Mouse (Mus musculus): Measurements from ENCODE around the gene Abcf1.
"Not testable (repeated sequence)": the region's sequence is repeated elsewhere in the genome, so short reads cannot be mapped to it uniquely, and the experiment has no call there.

The Abcf1 gene

GRCm38 (mm10) chr17:35979401-35980362, 10.1 kb upstream of the Abcf1 start, which contains the start of the genes Gnl1 and Prr3:
TSS of gene Gnl1 (plus strand) at chr17:35979851.
TSS of gene Prr3 (minus strand) at chr17:35980236.
- DNase-seq (ENCODE audit: low spot score in 2 of 2), result peak; percentile 91 to 92

GRCm38 (mm10) chr17:35978811-35979400, 9.3 kb upstream of the Abcf1 start:
- DNase-seq (ENCODE audit: low spot score in 2 of 2), result peak in 1 of 2 experiments; percentile 90

GRCm38 (mm10) chr17:35972131-35972530, 2.6 kb upstream of the Abcf1 start:
- DNase-seq (ENCODE audit: low spot score in 2 of 2), result no peak

- DNase-seq (ENCODE audit: low spot score in 2 of 2), result no peak
Measured at GRCm38 (mm10) chr17:35967621-35968020, 1.9 kb downstream of the Abcf1 start.

- no peak for DNase-seq (ENCODE audit: low spot score in 2 of 2)
Measured at GRCm38 (mm10) chr17:35963279-35963678, 6.3 kb downstream of the Abcf1 start.

GRCm38 (mm10) chr17:35958533-35959223, 10.9 kb downstream of the Abcf1 start:
- no peak for DNase-seq (ENCODE audit: low spot score in 2 of 2)

GRCm38 (mm10) chr17:35954665-35955064, 14.9 kb downstream of the Abcf1 start:
- no peak for DNase-seq (ENCODE audit: low spot score in 2 of 2)

GRCm38 (mm10) chr17:35952559-35952958, 17.0 kb downstream of the Abcf1 start:
- DNase-seq (ENCODE audit: low spot score in 2 of 2), result not testable (repeated sequence)

- DNase-seq (ENCODE audit: low spot score in 2 of 2), result not testable (repeated sequence)
Measured at GRCm38 (mm10) chr17:35950946-35951345, 18.6 kb downstream of the Abcf1 start.

- DNase-seq (ENCODE audit: low spot score in 2 of 2), result no peak
Measured at GRCm38 (mm10) chr17:35939941-35940340, 29.6 kb downstream of the Abcf1 start.

GRCm38 (mm10) chr17:35939108-35939507, 30.5 kb downstream of the Abcf1 start:
- no peak for DNase-seq (ENCODE audit: low spot score in 2 of 2)

- no peak for DNase-seq (ENCODE audit: low spot score in 2 of 2)
Measured at GRCm38 (mm10) chr17:35937700-35938348, 31.7 kb downstream of the Abcf1 start.

- not testable (repeated sequence) for DNase-seq (ENCODE audit: low spot score in 2 of 2)
Measured at GRCm38 (mm10) chr17:35935763-35936162, 33.8 kb downstream of the Abcf1 start.

GRCm38 (mm10) chr17:35932608-35933007, 37.0 kb downstream of the Abcf1 start:
- DNase-seq (ENCODE audit: low spot score in 2 of 2), result no peak

GRCm38 (mm10) chr17:35930627-35931026, 38.9 kb downstream of the Abcf1 start:
- DNase-seq (ENCODE audit: low spot score in 2 of 2), result no peak

GRCm38 (mm10) chr17:35929534-35929933, 40.0 kb downstream of the Abcf1 start:
- DNase-seq (ENCODE audit: low spot score in 2 of 2), result no peak

GRCm38 (mm10) chr17:35927471-35927870, 42.1 kb downstream of the Abcf1 start:
- DNase-seq (ENCODE audit: low spot score in 2 of 2), result no peak

GRCm38 (mm10) chr17:35923281-35923680, 46.3 kb downstream of the Abcf1 start:
- peak in 1 of 2 experiments; percentile 12 for DNase-seq (ENCODE audit: low spot score in 2 of 2)

- DNase-seq (ENCODE audit: low spot score in 2 of 2), result no peak
Measured at GRCm38 (mm10) chr17:35922566-35922965, 47.0 kb downstream of the Abcf1 start.

GRCm38 (mm10) chr17:35921710-35922109, 47.9 kb downstream of the Abcf1 start:
- DNase-seq (ENCODE audit: low spot score in 2 of 2), result no peak

- peak in 1 of 2 experiments; percentile 22 for DNase-seq (ENCODE audit: low spot score in 2 of 2)
Measured at GRCm38 (mm10) chr17:35920862-35921562, 48.5 kb downstream of the Abcf1 start.
